Mouse (Mus musculus) kidney, embryonic 16.5 days (tissue): ENCODE data around the gene Ick. TPM values are rescaled to one million over a fixed set of nuclear protein-coding genes. Genes with fewer than 3 reads are reported as not detected.
"Not testable (repeated sequence)": the region's sequence is repeated elsewhere in the genome, so short reads cannot be mapped to it uniquely, and the experiment has no call there.

Experiments used
- ATAC-seq: fragments of 200-750 bp; cut with Nextera tagmentation; 2 replicates; pipeline ENCODE4 v1.8.0; 2017; ENCODE audit warnings: moderate TSS enrichment; ENCODE audit not compliant: low FRiP score, low TSS enrichment
- H3K27ac ChIP-seq: fragments of 300-500 bp; sonication (generic); 2 replicates; pipeline ENCODE4 v1.5.1; 2014; ENCODE audit warnings: low read length
- H3K27me3 ChIP-seq: fragments of 300-500 bp; sonication (generic); 2 replicates; pipeline ENCODE4 v1.6.1; 2014; ENCODE audit warnings: low read length, control low read depth, mixed read lengths; ENCODE audit not compliant: insufficient read depth
- H3K36me3 ChIP-seq: fragments of 300-500 bp; sonication (generic); 2 replicates; pipeline ENCODE4 v1.6.1; 2014; ENCODE audit warnings: low read length, control low read depth, mixed read lengths; ENCODE audit not compliant: insufficient read depth
- H3K4me1 ChIP-seq: fragments of 300-500 bp; sonication (generic); 2 replicates; pipeline ENCODE4 v1.6.1; 2014; ENCODE audit warnings: low read length, control low read depth, mixed read lengths; ENCODE audit not compliant: insufficient read depth
- H3K4me2 ChIP-seq: fragments of 300-500 bp; sonication (generic); replicated peaks from 2 replicates; pipeline ENCODE4 v1.6.1; 2014; ENCODE audit warnings: low read depth, low read length
- H3K4me3 ChIP-seq: fragments of 300-500 bp; sonication (generic); 2 replicates; pipeline ENCODE4 v1.5.1; 2014; ENCODE audit warnings: mild to moderate bottlenecking, low read length
- H3K9ac ChIP-seq: fragments of 300-500 bp; sonication (generic); replicated peaks from 2 replicates; pipeline ENCODE4 v1.6.1; 2014; ENCODE audit warnings: low read length
- H3K9me3 ChIP-seq: fragments of 300-500 bp; sonication (generic); 2 replicates; pipeline ENCODE4 v1.6.1; 2016; ENCODE audit warnings: low read length, control low read depth
- WGBS: fragments of 180-500 bp; shearing (Covaris S2); extraction: QIAGEN DNeasy Blood & Tissue Kit; methylation state at CpG from one replicate; pipeline ENCODE4 v1.1.7; 2014; 5-methylcytosine and 5-hydroxymethylcytosine counted together
- polyA plus RNA-seq: library from polyadenylated mRNA; unstranded; fragments of >200 nt; fragmentation: Nextera tagmentation; extraction: Ambion mirVana; gene quantifications from 2 replicates; pipeline ENCODE4 v1.2.1, GENCODE M21; 2015

The Ick gene
- polyA plus RNA-seq, 1 experiment from 2014 or later = 21.7 TPM

- Histone ChIP-seq H3K27me3 (no peaks in the 10 kb centered on the region), H3K9me3 (no peaks in the 10 kb centered on the region), H3K4me1 (no peaks in the 10 kb centered on the region), H3K4me3 (no peak overlapping the region), H3K4me2 (no peak overlapping the region), H3K27ac (no peak overlapping the region), H3K9ac (no peak overlapping the region), H3K36me3 (peaks cover 70% of the 10 kb centered on the region)
- ATAC-seq = no peak
- 63% methylated on average over 10 of the region's 10 CpGs for WGBS
Measured at GRCm38 (mm10) chr9:78163291-78163690, 54.3 kb downstream of the Ick start.

DNA sequence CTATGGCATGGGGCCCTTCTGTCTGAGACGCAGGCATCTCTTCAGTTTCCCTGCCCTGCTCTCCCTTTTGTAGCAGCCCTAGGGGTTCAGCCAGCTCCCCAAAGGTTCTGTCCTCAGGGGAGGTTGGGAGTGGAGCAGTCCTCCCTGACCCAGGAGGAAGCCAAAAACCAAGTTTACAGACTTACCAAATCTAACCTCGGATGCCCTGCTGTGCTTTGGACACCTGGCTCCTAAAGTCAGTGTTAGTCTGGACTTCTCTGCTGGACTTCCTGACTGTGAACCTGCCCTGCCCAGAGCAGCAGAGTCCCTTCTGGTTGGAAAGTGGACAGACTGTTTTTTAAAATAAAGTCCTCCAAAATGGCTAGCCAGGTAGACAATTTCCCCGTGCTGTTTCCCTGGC lies 55.7 kb downstream of the Ick start:
- Histone ChIP-seq H3K4me1 (no peaks in the 10 kb centered on the region), H3K9me3 (no peaks in the 10 kb centered on the region), H3K4me2 (no peak overlapping the region), H3K4me3 (no peak overlapping the region), H3K27ac (no peak overlapping the region), H3K27me3 (no peaks in the 10 kb centered on the region), H3K36me3 (peaks cover 69% of the 10 kb centered on the region), H3K9ac (no peak overlapping the region)
- 94% methylated on average over 3 of the region's 3 CpGs for WGBS
- no peak for ATAC-seq

DNA sequence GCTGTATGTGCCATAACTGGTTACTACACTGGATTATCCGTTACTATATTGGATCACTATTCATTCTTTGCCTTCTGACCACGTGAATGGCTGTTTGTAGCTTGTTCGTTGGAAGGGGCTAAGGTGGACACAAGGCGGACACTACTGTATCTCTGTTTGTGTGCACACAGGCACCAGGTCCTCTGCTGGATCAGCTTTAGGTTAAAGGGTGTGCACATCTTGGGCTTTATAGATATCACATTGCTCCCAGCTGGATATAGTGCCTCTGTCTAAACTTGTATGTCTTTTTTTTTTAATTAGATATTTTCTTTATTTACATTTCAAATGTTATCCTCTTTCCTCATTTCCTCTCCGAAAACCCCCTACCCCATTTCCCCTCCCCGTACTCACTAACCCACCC lies 56.5 kb downstream of the Ick start:
- no peak overlapping the region for H3K4me2 ChIP-seq
- no peaks in the 10 kb centered on the region for H3K9me3 ChIP-seq
- WGBS = 95% methylated on average over 6 of the region's 6 CpGs
- peaks cover 64% of the 10 kb centered on the region for H3K36me3 ChIP-seq
- no peaks in the 10 kb centered on the region for H3K27me3 ChIP-seq
- no peak overlapping the region for H3K9ac ChIP-seq
- no peak overlapping the region for H3K27ac ChIP-seq
- ATAC-seq = no peak
- no peaks in the 10 kb centered on the region for H3K4me1 ChIP-seq
- no peak overlapping the region for H3K4me3 ChIP-seq

DNA sequence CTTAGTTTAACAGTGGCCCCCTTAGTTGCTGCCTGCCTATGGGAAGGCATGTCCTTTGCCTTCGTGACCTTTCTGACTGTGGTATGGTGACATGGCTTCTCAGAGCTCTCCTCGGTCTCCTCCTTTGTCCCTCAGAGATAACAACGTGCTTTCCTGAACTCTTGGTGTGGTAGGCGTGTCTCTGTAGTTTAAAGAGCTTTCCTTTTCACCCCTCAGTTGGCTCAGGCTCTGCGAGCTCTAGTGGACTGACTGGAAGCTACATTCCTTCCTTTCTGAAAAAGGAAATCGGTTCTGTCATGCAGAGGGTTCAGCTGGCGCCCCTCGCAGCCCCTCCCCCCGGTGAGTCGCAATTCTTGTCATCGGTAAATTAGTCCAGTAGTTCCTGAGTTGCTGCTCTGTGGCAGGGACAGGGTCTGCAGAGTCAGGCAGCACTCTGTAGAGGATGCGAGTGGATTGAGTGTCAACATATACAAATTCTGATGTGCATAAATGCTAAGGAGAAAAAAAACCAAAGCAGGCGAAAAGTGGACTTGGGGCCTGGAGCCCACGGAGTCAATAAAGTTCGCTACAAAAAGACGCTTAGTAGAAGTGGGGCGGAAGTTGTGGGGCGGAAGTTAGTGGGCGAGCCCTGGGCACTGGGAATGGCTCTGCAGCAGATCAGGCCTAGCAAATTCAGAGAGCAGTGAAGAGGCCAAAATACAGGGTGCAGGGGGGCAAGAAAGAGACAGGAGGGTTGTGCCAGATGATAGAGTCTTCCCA lies 57.9 kb downstream of the Ick start:
- no peak overlapping the region for H3K9ac ChIP-seq
- no peak overlapping the region for H3K27ac ChIP-seq
- no peaks in the 10 kb centered on the region for H3K27me3 ChIP-seq
- no peaks in the 10 kb centered on the region for H3K9me3 ChIP-seq
- H3K4me1 ChIP-seq = no peaks in the 10 kb centered on the region
- H3K4me2 ChIP-seq = no peak overlapping the region
- no peak overlapping the region for H3K4me3 ChIP-seq
- peaks cover 51% of the 10 kb centered on the region for H3K36me3 ChIP-seq
- ATAC-seq = no peak
- WGBS = 86% methylated on average over 19 of the region's 19 CpGs

GRCm38 (mm10) chr9:78167453-78167969 lies 58.5 kb downstream of the Ick start:
- WGBS = 94% methylated on average over 19 of the region's 19 CpGs
- ATAC-seq = no peak
- Histone ChIP-seq H3K9me3 (no peaks in the 10 kb centered on the region), H3K36me3 (peaks cover 45% of the 10 kb centered on the region), H3K4me1 (no peaks in the 10 kb centered on the region), H3K9ac (no peak overlapping the region), H3K27ac (no peak overlapping the region), H3K4me2 (no peak overlapping the region), H3K27me3 (no peaks in the 10 kb centered on the region), H3K4me3 (no peak overlapping the region)

DNA sequence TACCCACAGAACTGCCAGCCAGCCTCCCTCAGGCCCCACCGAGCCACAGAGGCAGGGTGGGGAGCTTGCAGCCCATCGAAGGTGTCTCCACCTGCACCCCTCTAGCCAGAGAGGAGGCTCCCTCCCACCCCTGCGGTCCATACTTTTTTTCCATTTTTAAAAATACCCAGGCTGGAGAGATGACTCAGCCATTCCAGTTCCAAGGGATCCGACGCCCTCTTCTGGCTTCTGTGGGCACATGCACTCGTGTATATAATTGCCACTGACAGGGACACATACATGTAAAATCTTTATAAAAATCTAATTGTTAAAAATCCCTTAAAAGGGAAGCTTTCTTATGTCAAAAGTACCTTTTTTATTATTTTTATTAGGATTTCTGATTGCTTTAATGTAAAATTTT lies 59.9 kb downstream of the Ick start:
- WGBS = 95% methylated on average over 6 of the region's 6 CpGs
- no peaks in the 10 kb centered on the region for H3K27me3 ChIP-seq

DNA sequence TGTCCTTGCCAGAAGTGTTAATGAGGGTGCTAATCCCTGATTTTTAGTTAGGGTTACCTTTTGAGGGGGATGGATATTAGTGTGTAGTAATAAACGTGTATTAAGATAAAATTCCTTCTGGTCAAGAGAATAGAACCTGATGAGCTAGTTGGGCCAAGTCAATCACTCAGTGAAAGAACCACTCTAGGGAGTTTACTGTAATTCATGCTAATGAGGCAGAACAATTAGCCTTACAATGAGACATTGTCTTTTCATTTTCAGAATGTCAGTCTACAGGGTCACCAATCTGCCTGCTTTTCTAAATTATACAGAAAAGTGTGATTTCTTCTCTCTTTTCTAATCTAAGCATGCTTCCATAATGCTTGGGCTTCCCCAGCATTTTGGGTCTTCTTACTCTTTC lies 65.0 kb downstream of the Ick start:
- no peak overlapping the region for H3K4me3 ChIP-seq
- 59% methylated on average over 1 of the region's 1 CpGs for WGBS
- H3K27me3 ChIP-seq = no peaks in the 10 kb centered on the region
- H3K9ac ChIP-seq = no peak overlapping the region
- no peak for ATAC-seq
- no peaks in the 10 kb centered on the region for H3K9me3 ChIP-seq
- H3K4me2 ChIP-seq = no peak overlapping the region
- no peak overlapping the region for H3K27ac ChIP-seq
- peaks cover 14% of the 10 kb centered on the region; the same call in 1 of the 2 replicates for H3K4me1 ChIP-seq
- H3K36me3 ChIP-seq = peaks cover 6% of the 10 kb centered on the region; the same call in 1 of the 2 replicates

More for the DNA sequence above, 59.9 kb downstream of the Ick start:
- no peak overlapping the region for H3K4me2 ChIP-seq
- no peak overlapping the region for H3K27ac ChIP-seq
- H3K9me3 ChIP-seq = no peaks in the 10 kb centered on the region
- H3K4me1 ChIP-seq = no peaks in the 10 kb centered on the region
- H3K4me3 ChIP-seq = no peak overlapping the region
- ATAC-seq = no peak
- H3K36me3 ChIP-seq = peaks cover 39% of the 10 kb centered on the region
- no peak overlapping the region for H3K9ac ChIP-seq

GRCm38 (mm10) chr9:78174925-78175276 lies 65.9 kb downstream of the Ick start:
- not testable (repeated sequence) for H3K4me3 ChIP-seq, H3K27me3 ChIP-seq, H3K9me3 ChIP-seq, H3K9ac ChIP-seq, H3K36me3 ChIP-seq
- H3K4me2 ChIP-seq = peak overlapping the region; percentile 15; the same call in 1 of the 2 replicates
- 27% methylated on average over 3 of the region's 3 CpGs for WGBS
- peaks cover 14% of the 10 kb centered on the region; the same call in 1 of the 2 replicates for H3K4me1 ChIP-seq
- peak overlapping the region; percentile 34; the same call in 1 of the 2 replicates for H3K27ac ChIP-seq
- peak; percentile 29; the same call in 1 of the 2 replicates for ATAC-seq

DNA sequence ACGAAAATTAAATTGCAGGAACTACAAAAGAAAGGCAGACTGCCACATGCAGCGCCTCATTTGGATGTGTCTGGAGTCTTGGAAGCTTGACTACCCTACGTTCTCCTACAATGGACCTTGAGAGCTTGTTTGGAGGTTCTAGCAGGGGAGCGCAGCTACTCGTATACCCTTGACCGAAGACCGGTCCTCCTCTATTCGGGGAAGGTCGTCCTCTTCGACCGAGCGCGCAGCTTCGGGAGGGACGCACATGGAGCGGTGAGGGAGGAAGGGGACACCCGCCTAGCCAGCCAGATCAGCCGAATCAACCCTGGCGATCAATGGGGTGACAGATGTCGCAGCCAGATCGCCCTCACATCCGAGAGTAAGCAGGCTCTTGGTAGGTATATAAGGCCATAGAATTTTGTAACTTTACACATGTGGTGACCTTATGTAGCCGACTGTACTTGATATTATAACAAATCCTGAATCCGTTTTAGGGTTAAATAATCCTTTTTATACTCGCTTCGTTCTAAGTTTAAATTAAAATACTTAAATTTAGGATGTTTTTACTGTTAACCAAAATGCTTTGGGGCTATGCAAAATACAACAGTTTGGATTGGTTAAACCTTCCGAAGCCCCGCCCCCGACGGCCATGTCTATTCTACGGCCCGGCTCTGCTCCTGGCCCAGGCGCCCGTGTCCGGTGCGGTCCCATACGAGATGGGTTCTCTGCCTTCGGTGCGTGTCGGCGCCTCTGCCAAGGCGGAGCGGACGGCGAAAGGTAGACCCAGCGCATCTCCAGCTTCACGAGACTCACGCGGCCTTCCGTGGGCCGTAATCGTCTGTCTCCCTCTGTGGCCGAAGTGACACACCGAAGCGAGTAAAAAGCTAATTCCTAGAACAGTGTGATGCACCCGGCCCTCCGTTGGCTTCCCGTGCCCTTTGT lies 66.5 kb downstream of the Ick start:
- Histone ChIP-seq H3K36me3 (no peaks in the 10 kb centered on the region), H3K9ac (peak overlapping the region; percentile 88), H3K9me3 (no peaks in the 10 kb centered on the region), H3K27ac (peak overlapping the region; percentile 98), H3K4me3 (peak overlapping the region; percentile 73), H3K4me1 (peaks cover 14% of the 10 kb centered on the region; the same call in 1 of the 2 replicates), H3K4me2 (peak overlapping the region; percentile 59), H3K27me3 (no peaks in the 10 kb centered on the region)
- WGBS = under 1% methylated on average over 48 of the region's 58 CpGs
- ATAC-seq = peak; percentile 98
